Comparison of ENCODE assay signal across 25 mouse cellular contexts in genomic region chr4:153717273-153717672, GRCm38 (mm10).
"Had no signal": no experiment of that assay in that cellular context is flagged by ENCODE, and none has a peak within 500 bp of the region (broad histone marks: within the 10 kb centered on the region; RNA-seq: fewer than 3 reads in every experiment).

No protein-coding gene starts in this region.

- H3K36me3 ChIP-seq: heart, embryonic 10.5 days; heart, embryonic 12.5 days; intestine, embryonic 15.5 days; kidney, embryonic 15.5 days; limb, embryonic 13.5 days; limb, embryonic 15.5 days; liver, embryonic 12.5 days had no signal

- DNase-seq: gastrocnemius, adult 2 months; gastrocnemius, postnatal 10 days; gastrocnemius, postnatal 25 days; heart, adult 18-20 months; heart, postnatal 10 days; heart, postnatal 4 days; kidney, adult 11 months; kidney, adult 2 months; kidney, adult 9 months; kidney, postnatal 14 days; kidney, postnatal 36 days; layer of hippocampus, adult 9-11 months; layer of hippocampus, postnatal 36 days had no signal

- H3K4me3 ChIP-seq: gastrocnemius, adult 2 months; heart, embryonic 10.5 days; heart, embryonic 12.5 days; intestine, embryonic 15.5 days; kidney, embryonic 15.5 days; limb, embryonic 13.5 days; limb, embryonic 15.5 days; liver, embryonic 12.5 days had no signal

- H3K4me1 ChIP-seq: intestine, embryonic 15.5 days; kidney, embryonic 15.5 days; limb, embryonic 13.5 days; limb, embryonic 15.5 days; liver, embryonic 12.5 days had no signal

- ATAC-seq: hindbrain, embryonic 16.5 days; inflammation-experienced regulatory T-cells, adult 6 months; intestine, embryonic 15.5 days; liver, embryonic 12.5 days had no signal

- H3K9ac ChIP-seq: heart, embryonic 12.5 days; hindbrain, embryonic 14.5 days; intestine, embryonic 15.5 days; kidney, embryonic 15.5 days; limb, embryonic 13.5 days; limb, embryonic 15.5 days; liver, embryonic 12.5 days; liver, embryonic 14.5 days had no signal

- H3K27me3 ChIP-seq: intestine, embryonic 15.5 days; kidney, embryonic 15.5 days; limb, embryonic 13.5 days; limb, embryonic 15.5 days had no signal

- H3K27ac ChIP-seq: gastrocnemius, adult 2 months; heart, embryonic 10.5 days; hindbrain, embryonic 14.5 days; intestine, embryonic 15.5 days; kidney, embryonic 15.5 days; kidney, postnatal 0 days; limb, embryonic 13.5 days; limb, embryonic 15.5 days; liver, embryonic 12.5 days; liver, embryonic 14.5 days had no signal

- H3K4me2 ChIP-seq: heart, embryonic 12.5 days; hindbrain, embryonic 14.5 days; intestine, embryonic 15.5 days; kidney, embryonic 15.5 days; limb, embryonic 13.5 days; limb, embryonic 15.5 days; liver, embryonic 12.5 days had no signal

- H3K9me3 ChIP-seq: heart, embryonic 10.5 days; heart, embryonic 12.5 days; intestine, embryonic 15.5 days; kidney, embryonic 15.5 days; limb, embryonic 13.5 days; limb, embryonic 15.5 days; liver, embryonic 12.5 days had no signal
